Mouse (Mus musculus) common myeloid progenitor, adult 5-6 weeks (primary cell): ENCODE data around the gene Copg1. TPM values are rescaled to one million over a fixed set of nuclear protein-coding genes. Genes with fewer than 3 reads are reported as not detected.

Experiments used
- ATAC-seq: replicated peaks from 2 replicates; pipeline ENCODE4 v1.8.0; 2016; ENCODE audit warnings: low read depth, mild to moderate bottlenecking, moderate TSS enrichment, inconsistent platforms; ENCODE audit not compliant: poor library complexity, severe bottlenecking
- total RNA-seq: library from RNA; stranded (forward); fragments of 200-1000, 187-1606 nt; gene quantifications from 2 replicates; pipeline ENCODE4 v1.2.3, GENCODE M21; 2017

Copg1 gene
- total RNA-seq, 1 experiment from 2014 or later, result 54.9 TPM

- no peak for ATAC-seq
Measured at GRCm38 (mm10) chr6:87873963-87874362, 13.7 kb upstream of the Copg1 start.

GRCm38 (mm10) chr6:87875083-87875482 is 12.5 kb upstream of the Copg1 start:
- ATAC-seq, result no peak

DNA sequence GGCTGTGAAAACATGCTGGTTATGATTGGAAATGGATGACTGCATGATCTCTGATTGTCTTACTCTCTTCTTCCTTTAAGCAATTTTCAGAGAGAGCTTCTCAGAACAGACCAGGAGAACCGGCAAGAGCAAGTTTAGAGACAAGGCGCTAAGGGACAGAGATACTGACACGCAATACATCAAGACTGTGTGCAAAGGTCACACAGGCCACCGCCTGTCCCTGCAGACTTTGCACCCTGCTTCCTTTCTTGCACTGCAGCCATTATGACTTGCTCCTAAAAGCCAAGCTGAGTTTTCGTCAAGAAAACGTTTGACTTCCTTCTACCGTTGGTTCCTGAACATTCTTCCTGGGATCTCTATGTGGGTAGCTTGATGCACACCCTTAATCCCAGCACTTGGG is 12.1 kb upstream of the Copg1 start:
- no peak for ATAC-seq

DNA sequence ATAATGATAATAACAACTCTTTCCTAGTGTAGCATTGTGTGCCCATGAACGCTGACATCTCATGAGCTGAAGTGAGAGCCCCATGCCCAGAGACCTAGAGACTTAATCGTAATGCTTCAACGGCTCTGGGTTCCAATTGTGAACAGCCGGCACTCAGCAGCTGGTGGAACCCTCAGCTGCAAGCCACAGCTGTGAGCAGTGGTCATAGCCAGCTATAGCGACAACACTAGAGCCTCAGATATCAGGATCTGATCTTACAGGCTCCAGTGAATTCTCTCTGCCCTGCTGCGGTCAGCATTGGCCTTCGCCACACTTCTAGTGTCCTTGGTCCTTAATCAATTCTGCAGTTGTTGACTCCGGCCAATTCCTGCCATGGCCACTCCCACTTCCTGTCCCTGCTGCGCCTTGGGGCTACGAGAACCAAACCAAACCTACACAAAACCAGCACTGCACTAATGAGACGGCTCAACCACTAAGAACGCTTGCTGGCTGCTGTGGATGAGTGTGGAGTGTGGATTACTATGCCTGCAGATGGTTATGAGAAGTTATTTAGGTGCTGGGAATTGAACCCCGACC is 11.5 kb upstream of the Copg1 start:
- peak; percentile 62 for ATAC-seq

DNA sequence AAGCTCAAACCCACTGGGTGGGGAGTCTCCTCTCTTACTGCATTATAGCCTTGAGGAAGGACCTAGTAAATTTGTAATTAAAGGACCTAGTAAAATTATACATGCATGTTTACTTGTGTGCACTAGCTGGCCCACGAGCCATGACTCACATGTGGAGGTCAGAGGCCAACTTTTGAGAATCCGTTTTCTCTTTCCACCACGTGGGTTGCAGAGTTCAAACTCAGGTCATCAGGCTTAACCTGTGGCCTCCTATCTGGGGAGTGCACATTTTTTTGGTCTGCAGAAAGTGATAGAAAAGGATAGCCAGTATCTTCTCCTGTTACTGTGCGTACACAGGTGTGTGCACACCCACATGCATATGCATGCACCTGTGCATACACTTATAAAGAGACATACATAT is 8.6 kb upstream of the Copg1 start:
- ATAC-seq, result no peak

GRCm38 (mm10) chr6:87879628-87880027 is 8.0 kb upstream of the Copg1 start:
- ATAC-seq, result no peak

- no peak for ATAC-seq
Measured at GRCm38 (mm10) chr6:87882221-87882620, 5.4 kb upstream of the Copg1 start.

- ATAC-seq, result peak; percentile 66
Measured at GRCm38 (mm10) chr6:87882816-87883215, 4.8 kb upstream of the Copg1 start.

DNA sequence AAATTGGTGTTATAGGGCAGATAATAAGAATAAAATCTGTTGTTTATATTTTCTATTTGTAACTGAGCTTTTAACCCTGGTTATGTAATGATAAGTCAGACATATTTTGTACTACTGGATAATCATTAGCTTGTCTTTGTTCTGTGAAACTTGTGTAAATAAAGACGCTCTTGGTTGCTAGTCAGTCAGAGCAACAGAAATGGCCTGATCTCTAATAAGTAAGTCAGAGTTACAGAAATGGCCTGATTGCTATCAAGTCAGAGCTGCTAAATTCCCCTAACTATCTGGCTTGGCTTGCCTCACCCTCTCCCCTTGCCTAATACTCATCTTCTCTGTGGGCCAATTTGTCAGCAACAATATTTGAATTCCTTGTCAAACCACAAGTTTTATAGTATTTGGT is 893 bp upstream of the Copg1 start:
- ATAC-seq, result no peak

GRCm38 (mm10) chr6:87893931-87894330 is 6.3 kb downstream of the Copg1 start:
- no peak for ATAC-seq

DNA sequence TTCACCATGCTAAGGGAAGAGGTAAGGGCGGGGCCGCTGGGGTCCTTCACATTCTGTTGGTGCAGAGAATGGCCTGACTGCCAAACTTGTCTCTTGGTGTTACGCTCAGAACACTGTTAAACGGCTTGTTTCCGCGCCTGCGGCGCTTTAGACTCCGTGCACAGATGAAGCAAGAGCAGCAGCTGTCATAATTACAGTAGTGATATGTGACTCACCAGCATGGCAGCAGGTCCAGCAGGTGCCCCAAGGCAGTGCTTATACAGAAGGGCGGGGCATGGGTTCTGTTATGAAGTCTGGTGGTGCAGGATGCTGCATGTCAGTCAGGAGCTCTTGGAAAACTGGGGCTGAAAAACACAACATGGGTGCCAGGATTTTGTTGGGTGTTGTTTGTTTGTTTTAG is 10.4 kb downstream of the Copg1 start:
- ATAC-seq, result no peak

DNA sequence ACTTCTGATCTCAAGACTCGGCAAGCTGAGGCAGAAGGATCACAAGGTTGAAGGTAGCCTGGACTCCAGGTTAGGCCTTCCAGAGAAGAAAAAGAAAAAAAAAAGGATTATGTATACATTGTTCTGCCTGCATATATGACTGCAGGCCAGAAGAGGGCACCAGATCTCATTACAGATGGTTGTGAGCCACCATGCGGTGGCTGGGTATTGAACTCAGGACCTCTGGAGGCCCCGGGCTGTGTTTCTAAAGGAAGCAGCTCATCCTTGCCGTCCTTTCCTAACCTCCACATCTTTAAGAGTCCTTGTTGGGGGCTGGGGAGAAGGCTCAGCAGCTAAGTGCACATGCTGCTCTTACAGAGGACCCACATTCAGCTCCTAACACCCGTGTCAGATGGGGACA is 19.0 kb downstream of the Copg1 start:
- no peak for ATAC-seq

DNA sequence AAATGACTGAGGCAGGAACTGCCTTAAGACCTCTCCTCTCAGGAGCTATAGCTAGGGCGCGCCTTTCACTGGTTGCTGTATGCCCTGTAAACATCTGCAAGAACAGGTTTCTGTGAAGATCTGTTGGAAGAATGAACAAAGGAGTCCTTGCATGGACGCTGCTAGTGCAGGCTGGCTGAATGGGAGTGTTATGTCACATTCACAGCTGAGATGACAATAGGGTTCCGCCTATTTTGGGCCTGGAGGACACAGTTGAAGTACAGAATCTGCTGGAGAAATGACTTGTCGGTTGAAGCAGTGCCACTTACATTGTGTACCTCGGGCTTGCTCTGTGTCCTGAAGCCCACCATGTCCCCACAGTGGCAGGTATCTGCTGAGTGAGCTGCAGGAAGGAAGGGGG is 21.6 kb downstream of the Copg1 start:
- no peak for ATAC-seq

GRCm38 (mm10) chr6:87911559-87911958 is 23.9 kb downstream of the Copg1 start:
- ATAC-seq, result no peak

- ATAC-seq, result peak; percentile 59
Measured at GRCm38 (mm10) chr6:87913661-87914325, 26.2 kb downstream of the Copg1 start, which contains the start of gene Hmces. TSS of gene Hmces (plus strand) at chr6:87913935.

DNA sequence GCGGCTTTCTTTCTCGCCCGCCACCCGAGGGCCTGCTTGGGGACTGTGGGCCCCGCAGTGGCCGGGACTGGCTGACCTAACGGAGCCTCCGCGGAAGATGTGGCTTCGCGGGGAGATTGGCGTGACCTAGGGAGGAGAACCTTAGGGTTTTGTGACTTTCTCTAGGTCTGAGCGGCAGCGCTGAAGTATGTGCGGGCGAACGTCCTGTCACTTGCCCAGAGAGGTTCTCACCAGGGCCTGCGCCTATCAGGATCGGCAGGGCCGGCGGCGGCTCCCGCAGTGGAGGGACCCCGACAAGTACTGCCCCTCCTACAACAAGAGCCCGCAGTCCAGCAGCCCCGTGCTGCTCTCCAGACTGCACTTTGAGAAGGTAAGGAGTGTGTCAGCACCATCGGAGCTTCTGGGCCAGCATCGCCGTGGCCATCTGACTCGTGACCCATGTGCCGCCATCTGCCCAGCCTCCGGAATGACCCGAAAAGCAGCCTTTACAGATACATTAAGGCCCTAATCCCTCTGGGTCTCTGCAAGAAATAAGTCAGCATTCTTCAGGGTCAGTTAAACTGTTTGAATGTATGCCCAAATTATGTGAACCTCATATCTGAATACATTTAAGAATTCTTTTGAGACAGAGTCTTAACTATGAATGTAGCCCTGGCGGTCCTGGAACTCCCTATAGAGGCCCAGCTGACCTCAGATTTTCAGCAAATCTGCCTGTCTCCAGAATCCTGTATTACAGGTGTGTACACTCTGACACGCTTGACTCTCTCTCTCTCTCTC is 26.9 kb downstream of the Copg1 start:
- peak; percentile 26 for ATAC-seq

- ATAC-seq, result peak; percentile 81
Measured at GRCm38 (mm10) chr6:87915939-87916338, 28.3 kb downstream of the Copg1 start.

- ATAC-seq, result no peak
Measured at GRCm38 (mm10) chr6:87921201-87921600, 33.6 kb downstream of the Copg1 start.

GRCm38 (mm10) chr6:87923624-87924023 is 36.0 kb downstream of the Copg1 start:
- 0 out of 2 replicates have a peak, but pooled peaks have one; percentile 32 for ATAC-seq

DNA sequence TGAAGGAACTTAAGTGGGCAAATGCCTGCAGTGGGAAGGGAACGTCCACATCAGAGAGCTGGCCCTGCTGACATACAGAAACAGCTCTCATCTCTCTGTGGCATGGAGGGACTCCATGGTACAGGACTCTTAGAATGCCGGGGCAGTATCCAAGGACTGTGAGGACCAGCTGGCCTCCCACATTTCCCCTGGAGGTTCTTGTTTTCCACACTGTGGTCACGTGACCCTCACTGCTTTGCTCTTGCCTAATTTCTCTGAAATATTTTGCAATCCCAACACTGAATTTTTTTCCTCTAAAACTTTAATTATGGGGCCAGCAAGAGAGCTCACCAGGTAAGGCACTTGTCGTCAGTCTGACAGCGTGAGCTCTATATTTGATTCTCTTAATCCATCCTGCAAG is 47.4 kb downstream of the Copg1 start:
- ATAC-seq, result no peak

- ATAC-seq, result no peak
Measured at GRCm38 (mm10) chr6:87937178-87937788, 49.7 kb downstream of the Copg1 start.
